Mouse (Mus musculus) bone marrow macrophage, adult 2 months (primary cell): ENCODE results near the gene Tshz3. TPM values are rescaled to one million over a fixed set of nuclear protein-coding genes. Genes with fewer than 3 reads are reported as not detected.

Experiments
- H3K27ac ChIP-seq: 2 replicates; pipeline ENCODE4 v1.5.1; 2012; ENCODE audit warnings: low read depth, low read length; ENCODE audit not compliant: insufficient read depth
- H3K4me1 ChIP-seq: 2 replicates; pipeline ENCODE4 v1.6.1; 2012; ENCODE audit warnings: low read length; ENCODE audit not compliant: control insufficient read depth, insufficient read depth
- H3K4me3 ChIP-seq: 2 replicates; pipeline ENCODE4 v1.5.1; 2012; ENCODE audit warnings: mild to moderate bottlenecking, low read length, moderate library complexity; ENCODE audit not compliant: insufficient read depth
- CTCF ChIP-seq: IDR thresholded peaks from 2 replicates; pipeline ENCODE4 v1.5.1; 2012; ENCODE audit warnings: low read depth, mild to moderate bottlenecking, low read length, moderate library complexity
- POLR2A ChIP-seq: IDR thresholded peaks from 2 replicates; pipeline ENCODE4 v1.6.1; 2012; ENCODE audit warnings: mild to moderate bottlenecking, low read depth, low read length, borderline replicate concordance
- polyA plus RNA-seq: library from polyadenylated mRNA; stranded (reverse); fragments of >200 nt; gene quantifications from 2 replicates; pipeline ENCODE4 v1.2.4, GENCODE M21; 2012; ENCODE audit not compliant: missing spikeins, insufficient read depth, insufficient read length

The Tshz3 gene
- polyA plus RNA-seq, 1 experiment = 0.21 TPM

- H3K4me1 ChIP-seq = no peaks in the 10 kb centered on the region
- no peak overlapping the region for H3K27ac ChIP-seq
- H3K4me3 ChIP-seq = no peak overlapping the region
- no peak for TF ChIP-seq POLR2A
- no peak for TF ChIP-seq CTCF
These were observed 18.8 kb upstream of the Tshz3 start for GRCm38 (mm10) chr7:36679031-36679618.

- no peak for TF ChIP-seq POLR2A
- no peak for TF ChIP-seq CTCF
- no peak overlapping the region for H3K4me3 ChIP-seq
- H3K27ac ChIP-seq = no peak overlapping the region
- H3K4me1 ChIP-seq = no peaks in the 10 kb centered on the region
These were observed 18.0 kb upstream of the Tshz3 start for GRCm38 (mm10) chr7:36679866-36680458.

GRCm38 (mm10) chr7:36687508-36687907 lies 10.4 kb upstream of the Tshz3 start:
- no peaks in the 10 kb centered on the region for H3K4me1 ChIP-seq
- no peak overlapping the region for H3K4me3 ChIP-seq
- no peak overlapping the region for H3K27ac ChIP-seq
- TF ChIP-seq POLR2A = no peak
- no peak for TF ChIP-seq CTCF

- TF ChIP-seq CTCF = no peak
- TF ChIP-seq POLR2A = no peak
- H3K4me1 ChIP-seq = no peaks in the 10 kb centered on the region
- no peak overlapping the region for H3K27ac ChIP-seq
- H3K4me3 ChIP-seq = no peak overlapping the region
These were observed 8.7 kb upstream of the Tshz3 start for GRCm38 (mm10) chr7:36689049-36689793.

GRCm38 (mm10) chr7:36690551-36690950 lies 7.4 kb upstream of the Tshz3 start:
- H3K4me3 ChIP-seq = no peak overlapping the region
- TF ChIP-seq POLR2A (no peak), CTCF (no peak)
- H3K4me1 ChIP-seq = no peaks in the 10 kb centered on the region
- H3K27ac ChIP-seq = no peak overlapping the region

- Histone ChIP-seq H3K4me3 (no peak overlapping the region), H3K27ac (no peak overlapping the region), H3K4me1 (no peaks in the 10 kb centered on the region)
- no peak for TF ChIP-seq CTCF
- no peak for TF ChIP-seq POLR2A
These were observed 6.3 kb upstream of the Tshz3 start for GRCm38 (mm10) chr7:36691617-36692016.

- Histone ChIP-seq H3K4me1 (no peaks in the 10 kb centered on the region), H3K4me3 (no peak overlapping the region), H3K27ac (no peak overlapping the region)
- no peak for TF ChIP-seq CTCF
- TF ChIP-seq POLR2A = no peak
These were observed 5.5 kb upstream of the Tshz3 start for GRCm38 (mm10) chr7:36692381-36692780.

GRCm38 (mm10) chr7:36693081-36693480 lies 4.8 kb upstream of the Tshz3 start:
- no peak overlapping the region for H3K27ac ChIP-seq
- H3K4me1 ChIP-seq = no peaks in the 10 kb centered on the region
- no peak overlapping the region for H3K4me3 ChIP-seq
- no peak for TF ChIP-seq CTCF
- no peak for TF ChIP-seq POLR2A

- TF ChIP-seq POLR2A = no peak
- no peak overlapping the region for H3K27ac ChIP-seq
- no peak overlapping the region for H3K4me3 ChIP-seq
- no peaks in the 10 kb centered on the region for H3K4me1 ChIP-seq
These were observed 3.2 kb upstream of the Tshz3 start for GRCm38 (mm10) chr7:36694642-36695191.

GRCm38 (mm10) chr7:36695276-36695675 lies 2.6 kb upstream of the Tshz3 start:
- no peaks in the 10 kb centered on the region for H3K4me1 ChIP-seq
- TF ChIP-seq CTCF = no peak
- no peak for TF ChIP-seq POLR2A
- no peak overlapping the region for H3K4me3 ChIP-seq
- no peak overlapping the region for H3K27ac ChIP-seq
